Mouse (Mus musculus) brain, embryonic 18.5 days (tissue): ENCODE data around the gene Erbb4.
A peak's percentile ranks its signal among the peaks of the same experiment; 100 is the strongest.

Source experiments
- DNase-seq: peaks from one replicate; pipeline ENCODE4 v3.0.0-alpha.2; 2012; ENCODE audit warnings: low read depth, low spot score

The Erbb4 gene

GRCm38 (mm10) chr1:69107485-69108158 is at the start of gene Erbb4:
TSS of gene Erbb4 (minus strand) at chr1:69108059.
- DNase-seq, result no peak

GRCm38 (mm10) chr1:69157346-69157745 is 49.5 kb upstream of the Erbb4 start:
- DNase-seq, result no peak

DNA sequence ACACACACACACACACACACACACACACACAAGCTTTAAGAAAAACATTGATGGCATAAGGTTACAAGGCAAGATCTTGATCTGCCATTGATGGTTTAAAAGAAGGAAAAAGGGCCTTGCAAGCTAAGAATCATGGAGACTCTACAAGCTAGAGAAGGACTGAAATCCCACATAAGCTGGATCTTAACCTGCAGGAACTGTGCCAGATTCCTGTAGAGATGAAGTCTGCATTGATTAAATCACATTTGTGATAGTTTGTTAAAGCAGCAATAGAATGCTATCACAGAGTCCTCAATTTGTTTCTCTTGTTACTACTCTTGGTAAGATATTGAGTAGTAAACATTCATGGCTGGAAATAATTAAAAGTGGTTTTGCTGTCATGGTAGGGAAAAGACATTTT is 33.5 kb upstream of the Erbb4 start:
- DNase-seq, result no peak

DNA sequence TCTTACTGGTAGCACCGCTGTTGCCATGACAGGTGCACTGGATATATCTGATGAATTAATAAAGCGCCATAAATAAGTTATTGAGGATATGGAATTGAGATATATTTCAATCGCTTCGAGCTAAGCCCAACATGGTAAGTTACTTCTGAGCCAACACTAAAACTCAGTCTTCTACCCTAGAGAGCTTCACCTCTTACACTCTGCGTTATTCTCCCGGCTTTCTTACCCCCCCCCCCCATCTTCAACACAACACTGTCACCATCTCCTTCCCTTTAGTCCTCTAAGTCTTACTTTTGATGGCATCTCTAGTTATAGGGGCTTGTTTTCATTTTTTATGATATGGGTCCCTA is 31.6 kb upstream of the Erbb4 start:
- DNase-seq, result no peak

- peak; percentile 67 for DNase-seq
Measured at GRCm38 (mm10) chr1:69138856-69139518, 31.1 kb upstream of the Erbb4 start.

GRCm38 (mm10) chr1:69124147-69124848 is 16.4 kb upstream of the Erbb4 start:
- DNase-seq, result no peak

GRCm38 (mm10) chr1:69118249-69118938 is 10.5 kb upstream of the Erbb4 start:
- no peak for DNase-seq

GRCm38 (mm10) chr1:69108159-69108925 is 483 bp upstream of the Erbb4 start:
- no peak for DNase-seq

GRCm38 (mm10) chr1:69106937-69107461 is 860 bp downstream of the Erbb4 start:
- no peak for DNase-seq

- DNase-seq, result no peak
Measured at GRCm38 (mm10) chr1:69106322-69106761, 1.5 kb downstream of the Erbb4 start.

GRCm38 (mm10) chr1:69105493-69106321 is 2.2 kb downstream of the Erbb4 start:
- DNase-seq, result no peak

GRCm38 (mm10) chr1:69105096-69105492 is 2.8 kb downstream of the Erbb4 start:
- DNase-seq, result no peak

DNA sequence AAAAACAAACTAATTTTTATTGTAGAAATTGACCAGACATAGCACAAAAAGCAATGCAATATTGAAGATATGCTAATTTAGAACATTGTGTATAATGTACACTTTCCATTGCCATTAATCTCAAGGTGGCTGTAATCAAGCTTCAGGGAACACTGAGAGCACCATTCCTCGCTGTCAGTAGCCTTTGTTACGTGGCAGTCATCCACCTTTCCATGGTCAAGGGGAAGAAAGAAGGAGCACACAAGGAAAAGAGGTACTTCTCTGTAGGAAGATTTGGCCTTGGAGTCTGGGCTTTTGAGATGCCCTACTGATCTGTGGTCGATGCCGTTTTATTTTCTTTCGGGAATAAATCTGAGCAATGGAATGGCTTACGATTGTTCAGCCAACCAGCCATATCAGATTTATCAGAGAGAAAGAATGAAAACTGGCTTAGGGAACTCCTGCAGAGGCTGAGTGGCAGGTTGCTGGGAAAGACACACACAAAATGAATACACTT is 4.6 kb downstream of the Erbb4 start:
- no peak for DNase-seq

GRCm38 (mm10) chr1:69101670-69102069 is 6.2 kb downstream of the Erbb4 start:
- DNase-seq, result no peak

DNA sequence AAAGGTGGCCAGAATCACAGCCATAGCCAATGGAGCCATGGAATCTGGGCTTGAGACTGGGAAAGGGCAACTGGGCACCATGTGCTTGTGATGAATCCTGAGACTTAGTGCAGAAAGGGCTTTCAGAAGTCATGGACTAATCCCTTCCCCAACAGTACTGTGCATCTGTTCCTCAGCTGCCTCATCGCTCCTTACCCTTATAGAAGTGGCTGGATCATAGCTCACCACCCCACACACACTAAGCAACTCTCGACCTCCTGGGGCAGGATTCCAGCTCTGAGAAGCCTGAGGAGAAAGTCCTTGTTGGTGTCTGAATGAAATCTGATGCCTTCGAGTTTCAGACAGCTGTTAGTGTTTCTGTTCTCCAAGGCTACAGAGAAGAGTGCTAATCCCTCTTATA is 14.8 kb downstream of the Erbb4 start:
- no peak for DNase-seq

GRCm38 (mm10) chr1:69089331-69089730 is 18.5 kb downstream of the Erbb4 start:
- no peak for DNase-seq

DNA sequence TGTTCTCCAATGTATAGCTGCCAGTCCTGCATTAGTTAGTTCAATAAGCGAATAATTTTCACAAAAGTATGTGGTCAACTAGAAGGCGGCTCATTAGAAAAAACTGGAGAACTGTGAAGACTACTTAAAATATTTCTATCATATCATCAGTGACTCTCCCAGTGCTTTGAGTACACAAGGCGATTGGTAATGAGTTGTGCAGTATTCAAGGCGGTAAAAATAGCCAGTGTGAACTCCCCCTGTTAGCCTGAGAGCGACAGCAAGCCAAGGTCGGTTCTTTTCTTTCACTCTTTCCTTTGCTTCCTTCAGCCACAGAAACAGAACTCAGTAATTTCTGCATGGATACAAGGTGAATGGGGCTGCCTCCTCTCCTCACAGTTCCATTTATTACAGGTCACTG is 22.1 kb downstream of the Erbb4 start:
- DNase-seq, result no peak

DNA sequence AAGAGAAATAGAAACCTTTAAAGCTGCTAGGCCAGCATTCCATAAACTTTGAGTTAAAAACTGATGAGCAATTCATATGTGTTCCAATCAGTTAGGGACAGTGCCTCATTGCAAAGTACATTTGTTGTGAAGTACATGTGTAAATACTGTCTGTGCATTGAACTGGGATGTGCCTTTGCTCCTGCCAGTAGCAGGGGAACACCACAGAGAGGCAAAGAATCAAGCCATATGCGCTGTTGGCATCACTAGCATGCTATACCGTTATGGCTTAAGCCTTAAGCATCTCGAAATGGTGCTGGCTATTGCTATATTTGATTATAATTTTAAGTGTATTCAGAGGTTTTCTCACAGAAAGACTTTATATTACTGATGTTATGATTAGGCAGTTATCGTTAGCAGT is 58.9 kb downstream of the Erbb4 start:
- no peak for DNase-seq

- no peak for DNase-seq
Measured at GRCm38 (mm10) chr1:69046228-69046978, 61.5 kb downstream of the Erbb4 start.
